17 mouse cellular contexts compared by ENCODE assay signal in the genomic region with DNA sequence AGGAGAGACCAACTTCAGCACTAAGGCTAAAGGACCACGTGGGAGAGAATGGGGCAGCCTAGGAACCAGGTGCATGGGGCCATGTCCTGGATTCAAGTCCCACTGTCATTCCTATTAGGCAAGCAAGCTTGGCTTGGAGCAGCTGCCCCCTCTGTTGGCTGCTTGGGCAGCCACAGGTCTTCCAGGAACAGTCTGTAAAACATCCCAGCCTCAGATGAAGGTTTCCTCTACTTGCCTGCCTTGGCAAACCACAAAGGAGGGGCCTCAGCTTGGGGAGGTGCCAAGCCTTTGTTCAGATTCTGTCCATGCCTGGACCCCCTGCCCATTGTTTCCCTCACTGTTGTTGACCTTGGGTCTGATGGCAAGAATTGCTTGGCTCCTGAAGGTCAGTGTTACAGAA. TPM values are rescaled to one million over a fixed set of nuclear protein-coding genes. Genes with fewer than 3 reads are reported as not detected.
DNase-seq lines count a peak whose midpoint lies in the region; ATAC-seq and TF ChIP-seq lines count a peak whose summit lies in the region.
"Had no signal": no experiment of that assay in that cellular context is flagged by ENCODE, and none has a peak within 500 bp of the region (broad histone marks: within the 10 kb centered on the region; RNA-seq: fewer than 3 reads in every experiment).

No protein-coding gene starts in this region.

- peaks cover 15% of the 10 kb centered on the region for H3K4me1 ChIP-seq in hindbrain, embryonic 10.5 days (replicated peaks)
- H3K4me1 ChIP-seq in hindbrain, embryonic 16.5 days (ENCODE audit: control insufficient read depth, insufficient read depth, low read depth, low read length), result no peaks in the 10 kb centered on the region
- peaks cover 5 to 56% of the 10 kb centered on the region in 2 experiments for H3K4me1 ChIP-seq in MEL (ENCODE audit: control insufficient read depth in 1 of 2, insufficient read depth in 2 of 2, low read length in 2 of 2)
- H3K4me1 ChIP-seq in liver, embryonic 16.5 days (ENCODE audit: control insufficient read depth, low read depth, low read length), result peaks cover 76% of the 10 kb centered on the region
- H3K4me1 ChIP-seq: midbrain, embryonic 12.5 days; neural tube, embryonic 13.5 days had no signal

- 74% methylated on average over 1 of the region's 1 CpGs for WGBS in hindbrain, embryonic 10.5 days
- WGBS in hindbrain, embryonic 16.5 days, result 86% methylated on average over 1 of the region's 1 CpGs
- WGBS in liver, embryonic 16.5 days (ENCODE audit: insufficient replicate concordance), result 28% methylated on average over 1 of the region's 1 CpGs

- H3K4me2 ChIP-seq in hindbrain, embryonic 16.5 days (ENCODE audit: low read length), result no peak overlapping the region
- H3K4me2 ChIP-seq in liver, embryonic 16.5 days (ENCODE audit: low read depth, low read length), result peak overlapping the region; percentile 73
- H3K4me2 ChIP-seq: midbrain, embryonic 12.5 days; neural tube, embryonic 13.5 days had no signal

- H3K79me2 ChIP-seq in MEL (ENCODE audit: control insufficient read depth, insufficient read depth, low read length, poor library complexity), result no peaks in the 10 kb centered on the region

- H3K9ac ChIP-seq in hindbrain, embryonic 16.5 days (ENCODE audit: low read depth, low read length), result no peak overlapping the region
- no peak overlapping the region for H3K9ac ChIP-seq in MEL (ENCODE audit: control insufficient read depth, low read depth, low read length, poor library complexity, severe bottlenecking)
- peak overlapping the region; percentile 57; the same call in 1 of the 2 replicates for H3K9ac ChIP-seq in liver, embryonic 16.5 days (ENCODE audit: low read depth, low read length)
- H3K9ac ChIP-seq: midbrain, embryonic 12.5 days; neural tube, embryonic 13.5 days had no signal

- peak overlapping the region; percentile 5; the same call in 1 of the 2 replicates for H3K27ac ChIP-seq in hindbrain, embryonic 10.5 days
- no peak overlapping the region for H3K27ac ChIP-seq in hindbrain, embryonic 16.5 days (ENCODE audit: low read depth, low read length)
- no peak overlapping the region for H3K27ac ChIP-seq in MEL (ENCODE audit: control insufficient read depth, low read depth, low read length)
- H3K27ac ChIP-seq in liver, embryonic 16.5 days (ENCODE audit: low read length), result peak overlapping the region; percentile 93
- H3K27ac ChIP-seq: midbrain, embryonic 12.5 days; neural tube, embryonic 13.5 days had no signal

- no peaks in the 10 kb centered on the region for H3K27me3 ChIP-seq in hindbrain, embryonic 10.5 days (ENCODE audit: insufficient read depth, poor library complexity, severe bottlenecking)
- no peaks in the 10 kb centered on the region for H3K27me3 ChIP-seq in hindbrain, embryonic 16.5 days (replicated peaks; ENCODE audit: control insufficient read depth, insufficient read depth, low read length)
- no peaks in the 10 kb centered on the region for H3K27me3 ChIP-seq in MEL (ENCODE audit: control insufficient read depth in 1 of 2, insufficient read depth in 2 of 2, low read length in 2 of 2)
- H3K27me3 ChIP-seq in liver, embryonic 16.5 days (ENCODE audit: control insufficient read depth, insufficient read depth, low read depth, low read length), result no peaks in the 10 kb centered on the region
- H3K27me3 ChIP-seq: midbrain, embryonic 12.5 days; neural tube, embryonic 13.5 days had no signal

- DNase-seq in hindbrain, embryonic 10.5 days (ENCODE audit: low spot score), result no peak
- DNase-seq in MEL (ENCODE audit: low read depth, low spot score), result peak; percentile 36
- no peak for DNase-seq in neural tube, embryonic 10.5 days (ENCODE audit: extremely low spot score, low spot score)
- no peak for DNase-seq in retina, embryonic 14.5 days (ENCODE audit: low spot score)
- DNase-seq in Muller cell, postnatal 12 days (ENCODE audit: inconsistent ontology term), result no peak
- DNase-seq: adrenal gland, postnatal 36 days; cerebellum, adult 18-20 months; embryo, embryonic 11 days; layer of hippocampus, postnatal 36 days; right cerebral cortex, adult 18-20 months had no signal

- TF ChIP-seq POLR2A in MEL (IDR thresholded peaks at IDR 0.05; ENCODE audit: control insufficient read depth in 1 of 2, insufficient read depth in 1 of 2, low read depth in 1 of 2, low read length in 2 of 2, poor library complexity in 1 of 2), result no peak

- peak in 2 of 3 experiments; percentile 34 to 44; a peak in 4 of 6 replicates for TF ChIP-seq CTCF in MEL (IDR thresholded peaks at IDR 0.05 in 2 of 3, conservative IDR thresholded peaks at IDR 0.05 in 1 of 3; ENCODE audit: control insufficient read depth in 1 of 3, insufficient read depth in 1 of 3, low read depth in 2 of 3, low read length in 3 of 3, poor library complexity in 1 of 3, severe bottlenecking in 1 of 3)

- H3K9me3 ChIP-seq in hindbrain, embryonic 10.5 days, result no peaks in the 10 kb centered on the region
- no peaks in the 10 kb centered on the region for H3K9me3 ChIP-seq in hindbrain, embryonic 16.5 days (ENCODE audit: control insufficient read depth, low read length)
- H3K9me3 ChIP-seq in MEL (replicated peaks; ENCODE audit: insufficient read depth, low read length), result no peaks in the 10 kb centered on the region
- H3K9me3 ChIP-seq in liver, embryonic 16.5 days (replicated peaks; ENCODE audit: control insufficient read depth, low read length), result no peaks in the 10 kb centered on the region
- H3K9me3 ChIP-seq: midbrain, embryonic 12.5 days; neural tube, embryonic 13.5 days had no signal

- peak; percentile 18 for TF ChIP-seq RAD21 in MEL (IDR thresholded peaks at IDR 0.05; ENCODE audit: low read depth, low read length)

- no peak overlapping the region for H3K4me3 ChIP-seq in hindbrain, embryonic 10.5 days
- no peak overlapping the region for H3K4me3 ChIP-seq in hindbrain, embryonic 16.5 days (ENCODE audit: low read length)
- H3K4me3 ChIP-seq in MEL (ENCODE audit: control insufficient read depth in 1 of 2, insufficient read depth in 1 of 2, low read depth in 2 of 2, low read length in 2 of 2), result no peak overlapping the region
- peak overlapping the region; percentile 39; the same call in 1 of the 2 replicates for H3K4me3 ChIP-seq in liver, embryonic 16.5 days (ENCODE audit: low read depth, low read length)
- H3K4me3 ChIP-seq: midbrain, embryonic 12.5 days; neural tube, embryonic 13.5 days had no signal

- no peak for ATAC-seq in hindbrain, embryonic 16.5 days
- peak; percentile 40; the same call in 1 of the 2 replicates for ATAC-seq in erythroid progenitor cell, adult 5-6 weeks (replicated peaks; ENCODE audit: low FRiP score, poor library complexity, severe bottlenecking)
- no peak for ATAC-seq in liver, embryonic 16.5 days (ENCODE audit: low read depth)

- H3K36me3 ChIP-seq in hindbrain, embryonic 10.5 days, result no peaks in the 10 kb centered on the region
- no peaks in the 10 kb centered on the region for H3K36me3 ChIP-seq in hindbrain, embryonic 16.5 days (ENCODE audit: control insufficient read depth, insufficient read depth, low read length)
- H3K36me3 ChIP-seq in MEL (ENCODE audit: control insufficient read depth in 1 of 2, insufficient read depth in 2 of 2, low read length in 2 of 2), result peaks cover 0 to 13% of the 10 kb centered on the region in 2 experiments; a peak in 2 of 4 replicates
- no peaks in the 10 kb centered on the region for H3K36me3 ChIP-seq in liver, embryonic 16.5 days (ENCODE audit: control insufficient read depth, insufficient read depth)
- H3K36me3 ChIP-seq: midbrain, embryonic 12.5 days; neural tube, embryonic 13.5 days had no signal

- TF ChIP-seq EP300 in MEL (IDR thresholded peaks at IDR 0.05; ENCODE audit: low read depth in 1 of 2, low read length in 2 of 2), result no peak

TF ChIP-seq in MEL, 35 proteins besides CTCF, POLR2A, EP300 and RAD21:
- TF ChIP-seq CHD2 (IDR thresholded peaks at IDR 0.05; ENCODE audit: low read length) (no peak), SMC3 (IDR thresholded peaks at IDR 0.05; ENCODE audit: low read depth, low read length) (peak; percentile 20), ZNF384 (IDR thresholded peaks at IDR 0.05; ENCODE audit: low read depth, low read length) (no peak)

RNA-seq across cellular contexts. Expression of gene Aqp1, which starts 11.4 kb away (rescaled TPM):
- polyA plus RNA-seq in hindbrain, embryonic 10.5 days (2016; fragmentation: Nextera tagmentation; extraction: Ambion mirVana), result 0.60 and 2.3 TPM in 2 replicates
- polyA plus RNA-seq in hindbrain, embryonic 16.5 days (2015; fragmentation: Nextera tagmentation; extraction: Ambion mirVana), result 27.6 and 30.9 TPM in 2 replicates
- 17.3 and 57.2 TPM in 2 replicates for total RNA-seq in MEL (2012; rRNA removed)
- 10 to 100 TPM in 1 of 2 experiments, not detected in 1; 95.3 TPM for polyA plus RNA-seq in MEL (2012; ENCODE audit: insufficient read depth in 1 of 2, insufficient read length in 2 of 2, low read depth in 1 of 2, low replicate concordance in 2 of 2, missing spikeins in 1 of 2)
- total RNA-seq in erythroid progenitor cell, adult 5-6 weeks (2015; ENCODE audit: low replicate concordance), result 700 and 745 TPM in 2 replicates
- total RNA-seq in erythroid progenitor cell, adult 5-6 weeks (2017; ENCODE audit: low replicate concordance), result 1,033 and 1,282 TPM in 2 replicates
- 75.9 and 78.9 TPM in 2 replicates for polyA plus RNA-seq in liver, embryonic 16.5 days (2015; fragmentation: Nextera tagmentation; extraction: Ambion mirVana)

RNA-seq across cellular contexts. Expression of gene Ghrhr, which starts 51.3 kb away (rescaled TPM):
- polyA plus RNA-seq in hindbrain, embryonic 10.5 days (2016; fragmentation: Nextera tagmentation; extraction: Ambion mirVana), result not detected in 2 replicates
- polyA plus RNA-seq in hindbrain, embryonic 16.5 days (2015; fragmentation: Nextera tagmentation; extraction: Ambion mirVana), result not detected in 2 replicates
- total RNA-seq in MEL (2012; rRNA removed), result not detected in 2 replicates
- polyA plus RNA-seq in MEL (2012; ENCODE audit: insufficient read depth in 1 of 2, insufficient read length in 2 of 2, low read depth in 1 of 2, low replicate concordance in 2 of 2, missing spikeins in 1 of 2), result not detected
- total RNA-seq in erythroid progenitor cell, adult 5-6 weeks (2015; ENCODE audit: low replicate concordance), result 0.84 TPM in 1 of 2 replicates, not detected in the other
- not detected in 2 replicates for total RNA-seq in erythroid progenitor cell, adult 5-6 weeks (2017; ENCODE audit: low replicate concordance)
- polyA plus RNA-seq in liver, embryonic 16.5 days (2015; fragmentation: Nextera tagmentation; extraction: Ambion mirVana), result not detected in 2 replicates
- total RNA-seq: adrenal gland, postnatal 36 days; hematopoietic stem cell, adult 5-6 weeks; layer of hippocampus, postnatal 36 days had no signal
- polyA plus RNA-seq: limb, embryonic 14.5 days; midbrain, embryonic 12.5 days; neural tube, embryonic 13.5 days had no signal

Comparison
In these comparisons a context has a peak if more than half of its experiments do, and no peak if none do; other contexts are left out.
1. H3K27ac ChIP-seq: peak in hindbrain, embryonic 10.5 days (single experiment) and liver, embryonic 16.5 days (single experiment); none in hindbrain, embryonic 16.5 days (single experiment) and MEL (single experiment).